Mouse (Mus musculus) heart, embryonic 11.5 days (tissue): ENCODE results near the gene Clstn2. TPM values are rescaled to one million over a fixed set of nuclear protein-coding genes. Genes with fewer than 3 reads are reported as not detected.

Experiments
- ATAC-seq: fragments of 200-750 bp; cut with Nextera tagmentation; replicated peaks from 2 replicates; pipeline ENCODE4 v1.8.0; 2017; ENCODE audit warnings: moderate library complexity; ENCODE audit not compliant: insufficient number of reproducible peaks, low FRiP score, low TSS enrichment
- H3K27ac ChIP-seq: fragments of 300-500 bp; sonication (generic); 2 replicates; pipeline ENCODE4 v1.5.1; 2014; ENCODE audit warnings: mild to moderate bottlenecking, low read depth, low read length
- H3K27me3 ChIP-seq: fragments of 300-500 bp; sonication (generic); 2 replicates; pipeline ENCODE4 v1.6.1; 2014; ENCODE audit warnings: mild to moderate bottlenecking, low read length, mixed read lengths; ENCODE audit not compliant: control insufficient read depth, insufficient read depth
- H3K36me3 ChIP-seq: fragments of 300-500 bp; sonication (generic); 2 replicates; pipeline ENCODE4 v1.6.1; 2014; ENCODE audit warnings: mild to moderate bottlenecking, low read length, moderate library complexity, mixed read lengths; ENCODE audit not compliant: control insufficient read depth, insufficient read depth
- H3K4me1 ChIP-seq: fragments of 300-500 bp; sonication (generic); 2 replicates; pipeline ENCODE4 v1.6.1; 2014; ENCODE audit warnings: low read length; ENCODE audit not compliant: control insufficient read depth, insufficient read depth
- H3K4me2 ChIP-seq: fragments of 300-500 bp; sonication (generic); 2 replicates; pipeline ENCODE4 v1.6.1; 2014; ENCODE audit warnings: mild to moderate bottlenecking, moderate library complexity
- H3K4me3 ChIP-seq: fragments of 300-500 bp; sonication (generic); 2 replicates; pipeline ENCODE4 v1.5.1; 2014; ENCODE audit warnings: low read depth, low read length
- H3K9ac ChIP-seq: fragments of 300-500 bp; sonication (generic); 2 replicates; pipeline ENCODE4 v1.6.1; 2014; ENCODE audit warnings: mild to moderate bottlenecking, low read depth, low read length, moderate library complexity
- H3K9me3 ChIP-seq: fragments of 300-500 bp; sonication (generic); replicated peaks from 2 replicates; pipeline ENCODE4 v1.6.1; 2016; ENCODE audit warnings: low read length; ENCODE audit not compliant: control insufficient read depth
- WGBS: fragments of 180-500 bp; shearing (Covaris S2); extraction: QIAGEN DNeasy Blood & Tissue Kit; methylation state at CpG from one replicate; pipeline ENCODE4 v1.1.7; 2014; ENCODE audit not compliant: insufficient replicate concordance; 5-methylcytosine and 5-hydroxymethylcytosine counted together
- polyA plus RNA-seq: library from polyadenylated mRNA; unstranded; fragments of >200 nt; fragmentation: Nextera tagmentation; extraction: Ambion mirVana; gene quantifications from 2 replicates; pipeline ENCODE4 v1.2.1, GENCODE M21; 2014

The Clstn2 gene
- polyA plus RNA-seq, 1 experiment from 2014 or later: 1.5 TPM

DNA sequence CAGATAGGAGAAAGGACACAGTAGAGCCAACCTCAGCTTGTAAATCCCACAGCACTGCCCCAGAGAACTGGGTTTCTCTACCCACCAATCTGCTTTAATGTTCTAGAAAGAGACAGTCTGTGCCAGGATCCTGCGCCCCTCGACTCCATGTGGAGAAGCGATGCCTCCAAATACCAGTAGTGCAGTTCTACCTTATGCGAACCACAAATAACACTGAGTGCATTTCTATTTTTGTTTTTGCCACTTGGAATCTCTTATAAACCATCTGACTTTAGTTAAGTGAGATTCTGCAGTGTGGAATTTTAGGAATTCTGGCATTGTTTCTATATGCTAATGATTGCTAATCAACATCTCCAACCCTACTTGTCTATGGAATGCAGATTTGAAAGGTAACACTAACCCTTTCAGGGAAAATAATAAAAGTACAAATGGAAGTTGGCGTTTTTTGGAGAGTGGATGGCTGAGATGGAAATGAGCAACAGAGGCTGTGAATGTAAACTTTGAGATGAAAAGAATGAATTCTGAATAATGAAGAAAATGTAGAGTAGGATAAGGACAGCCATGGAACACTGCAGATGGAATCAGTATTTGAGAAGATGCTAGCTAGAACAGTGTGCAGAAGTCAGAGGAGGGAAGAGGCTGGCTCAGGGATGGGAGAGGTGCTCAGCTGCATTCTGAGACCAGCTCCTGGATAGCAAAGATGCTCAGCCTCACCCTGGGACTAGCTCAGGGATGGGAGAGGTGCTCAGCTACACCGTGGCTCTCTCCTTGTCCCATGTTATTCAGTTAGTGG lies 617.9 kb downstream of the Clstn2 start:
- no peak for ATAC-seq
- WGBS: 75% methylated on average over 6 of the region's 6 CpGs
- Histone ChIP-seq H3K27ac (no peak overlapping the region), H3K27me3 (no peaks in the 10 kb centered on the region), H3K9me3 (no peaks in the 10 kb centered on the region), H3K4me1 (no peaks in the 10 kb centered on the region), H3K9ac (no peak overlapping the region), H3K36me3 (no peaks in the 10 kb centered on the region), H3K4me3 (no peak overlapping the region), H3K4me2 (no peak overlapping the region)

DNA sequence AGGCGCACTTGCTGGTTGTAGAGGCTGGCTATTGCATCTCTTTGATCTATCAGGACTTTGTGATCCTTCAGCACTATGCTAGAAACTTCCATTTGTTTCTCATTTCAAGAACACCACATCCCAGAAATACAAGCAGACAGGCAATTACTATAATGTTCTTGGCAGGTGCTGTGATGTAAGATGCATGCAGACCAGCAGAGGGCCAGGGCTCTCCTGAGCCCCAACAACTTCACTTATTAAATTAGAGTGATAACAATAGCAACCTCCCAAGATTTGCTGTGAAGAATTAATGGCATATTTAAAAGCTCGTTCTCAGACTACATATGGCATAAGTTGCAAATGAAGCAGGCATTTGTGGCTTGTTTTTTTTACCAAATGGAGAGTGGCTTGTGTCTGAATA lies 624.8 kb downstream of the Clstn2 start:
- Histone ChIP-seq H3K9ac (no peak overlapping the region), H3K9me3 (no peaks in the 10 kb centered on the region), H3K36me3 (no peaks in the 10 kb centered on the region), H3K4me1 (no peaks in the 10 kb centered on the region), H3K27me3 (no peaks in the 10 kb centered on the region), H3K4me3 (no peak overlapping the region), H3K27ac (no peak overlapping the region), H3K4me2 (no peak overlapping the region)
- WGBS: 77% methylated on average over 2 of the region's 2 CpGs
- no peak for ATAC-seq
